Mouse (Mus musculus): Measurements from ENCODE around the gene 1700042G07Rik.

Gene 1700042G07Rik

GRCm38 (mm10) chr4:116174466-116175116, 1.4 kb downstream of the 1700042G07Rik start:
- CTCF ChIA-PET = interaction anchor here in 1 of 4 experiments (0.6 kb wide), 1 partner anchor 1754 kb away, joined by 6 read pairs; no protein-coding TSS in a partner anchor
- POLR2A ChIA-PET = interaction anchor here in 3 of 4 experiments (0.6 to 8.1 kb wide), 5 partner anchors 10 to 206 kb away, joined by 3 to 43 read pairs (median 6); partner anchors contain the start of gene Pik3r3 (in 2 of the 3)

- POLR2A ChIA-PET = interaction anchor here in 3 of 4 experiments (0.8 to 8.1 kb wide), 12 partner anchors 9 to 383 kb away, joined by 3 to 43 read pairs (median 4); partner anchors contain the start of genes Pik3r3 (in 2 of the 3), Gpbp1l1 (in 1 of the 3), Lrrc41 (in 1 of the 3) and Pomgnt1 (in 1 of the 3)
- CTCF ChIA-PET = interaction anchor here in 1 of 4 experiments (0.5 to 0.6 kb wide), 2 partner anchors 418 to 1753 kb away, joined by 3 to 6 read pairs; no protein-coding TSS in a partner anchor
Observed at GRCm38 (mm10) chr4:116175136-116175535, 2.0 kb downstream of the 1700042G07Rik start.

- ChIA-PET POLR2A (interaction anchor here in 3 of 4 experiments (0.6 to 8.1 kb wide), 24 partner anchors 8 to 382 kb away, joined by 3 to 43 read pairs (median 4); partner anchors contain the start of genes Gpbp1l1 (in 2 of the 3), Pik3r3 (in 2 of the 3), Lrrc41 (in 1 of the 3) and Lurap1 (in 1 of the 3)), CTCF (interaction anchor here in 2 of 4 experiments (0.5 to 0.6 kb wide), 4 partner anchors 71 to 418 kb away, joined by 3 to 9 read pairs (median 5); no protein-coding TSS in a partner anchor)
Observed at GRCm38 (mm10) chr4:116175711-116176542, 2.8 kb downstream of the 1700042G07Rik start.

- ChIA-PET CTCF (interaction anchor here in 1 of 4 experiments (0.6 kb wide), 1 partner anchor 231 kb away, joined by 7 read pairs; no protein-coding TSS in a partner anchor), POLR2A (interaction anchor here (0.7 to 8.1 kb wide), 28 partner anchors 8 to 475 kb away, joined by 3 to 43 read pairs (median 4); partner anchors contain the start of genes Gpbp1l1 (in 3 of the 4), Pik3r3 (in 2 of the 4), Lrrc41 (in 1 of the 4) and Lurap1 (in 1 of the 4))
Observed at GRCm38 (mm10) chr4:116176543-116176988, 3.4 kb downstream of the 1700042G07Rik start.

- CTCF ChIA-PET = interaction anchor here in 2 of 4 experiments (0.7 kb wide), 2 partner anchors 42 to 80 kb away, joined by 3 read pairs; no protein-coding TSS in a partner anchor
- POLR2A ChIA-PET = interaction anchor here (0.6 to 8.1 kb wide), 27 partner anchors 8 to 474 kb away, joined by 3 to 43 read pairs (median 4); partner anchors contain the start of genes Gpbp1l1 (in 3 of the 4), Pik3r3 (in 3 of the 4), Lrrc41 (in 1 of the 4) and Pomgnt1 (in 1 of the 4)
Observed at GRCm38 (mm10) chr4:116177140-116177539, 4.0 kb downstream of the 1700042G07Rik start.

- CTCF ChIA-PET = interaction anchor here in 1 of 4 experiments (1.8 kb wide), 1 partner anchor 9 kb away, joined by 3 read pairs; the partner anchor contains the start of genes 1700042G07Rik and Gm49337
- POLR2A ChIA-PET = interaction anchor here (0.6 to 4.5 kb wide), 14 partner anchors 9 to 504 kb away, joined by 3 to 35 read pairs (median 4); partner anchors contain the start of genes 1700042G07Rik (in 2 of the 4), Gm49337 (in 2 of the 4), Pik3r3 (in 2 of the 4) and Nsun4 (in 1 of the 4)
Observed at GRCm38 (mm10) chr4:116182079-116182478, 8.9 kb downstream of the 1700042G07Rik start.

GRCm38 (mm10) chr4:116182745-116183144, 9.6 kb downstream of the 1700042G07Rik start:
- CTCF ChIA-PET = interaction anchor here in 2 of 4 experiments (0.6 to 1.8 kb wide), 3 partner anchors 10 to 212 kb away, joined by 3 read pairs; partner anchors contain the start of genes 1700042G07Rik (in 1 of the 2) and Gm49337 (in 1 of the 2)
- POLR2A ChIA-PET = interaction anchor here (0.6 to 4.5 kb wide), 19 partner anchors 9 to 503 kb away, joined by 3 to 35 read pairs (median 5); partner anchors contain the start of genes 1700042G07Rik (in 2 of the 4), Gm49337 (in 2 of the 4), Pik3r3 (in 2 of the 4) and Nsun4 (in 1 of the 4)

GRCm38 (mm10) chr4:116185083-116185482, 11.9 kb downstream of the 1700042G07Rik start:
- ChIA-PET POLR2A (interaction anchor here in 2 of 4 experiments (1.7 to 4.5 kb wide), 4 partner anchors 9 to 36 kb away, joined by 4 to 35 read pairs (median 6); partner anchors contain the start of gene Pik3r3 (in 1 of the 2)), CTCF (no interaction called here)

GRCm38 (mm10) chr4:116192286-116192835, 19.2 kb downstream of the 1700042G07Rik start:
- ChIA-PET POLR2A (interaction anchor here in 2 of 4 experiments (0.9 to 2.2 kb wide), 7 partner anchors 9 to 145 kb away, joined by 3 to 6 read pairs (median 4); no protein-coding TSS in a partner anchor), CTCF (interaction anchor here in 2 of 4 experiments (0.5 to 0.8 kb wide), 2 partner anchors 23 to 49 kb away, joined by 4 to 5 read pairs; no protein-coding TSS in a partner anchor)

GRCm38 (mm10) chr4:116193583-116194383, 20.6 kb downstream of the 1700042G07Rik start:
- CTCF ChIA-PET = interaction anchor here in 1 of 4 experiments (0.5 to 1.0 kb wide), 2 partner anchors 24 to 291 kb away, joined by 3 read pairs; no protein-coding TSS in a partner anchor
- POLR2A ChIA-PET = interaction anchor here (0.6 to 2.0 kb wide), 5 partner anchors 10 to 385 kb away, joined by 3 to 7 read pairs (median 4); partner anchors contain the start of gene Pik3r3 (in 1 of the 4)

- POLR2A ChIA-PET = interaction anchor here in 2 of 4 experiments (0.6 to 2.2 kb wide), 3 partner anchors 11 to 323 kb away, joined by 3 to 6 read pairs (median 4); no protein-coding TSS in a partner anchor
- CTCF ChIA-PET = interaction anchor here in 3 of 4 experiments (0.5 to 1.4 kb wide), 4 partner anchors 18 to 576 kb away, joined by 3 to 4 read pairs (median 4); no protein-coding TSS in a partner anchor
Observed at GRCm38 (mm10) chr4:116198422-116198821, 25.2 kb downstream of the 1700042G07Rik start.

GRCm38 (mm10) chr4:116204422-116204821, 31.2 kb downstream of the 1700042G07Rik start:
- CTCF ChIA-PET = interaction anchor here in 1 of 4 experiments (1.2 kb wide), 1 partner anchor 17 kb away, joined by 4 read pairs; the partner anchor contains the start of gene Pik3r3
- POLR2A ChIA-PET = interaction anchor here in 3 of 4 experiments (0.6 to 2.5 kb wide), 3 partner anchors 17 to 32 kb away, joined by 4 to 10 read pairs (median 5); partner anchors contain the start of gene Pik3r3 (in 2 of the 3)

- CTCF ChIA-PET = interaction anchor here in 1 of 4 experiments (0.7 kb wide), 1 partner anchor 19 kb away, joined by 3 read pairs; no protein-coding TSS in a partner anchor
- POLR2A ChIA-PET = interaction anchor here in 2 of 4 experiments (0.7 to 3.4 kb wide), 3 partner anchors 10 to 303 kb away, joined by 3 to 12 read pairs (median 3); partner anchors contain the start of gene Pik3r3 (in 1 of the 2)
Observed at GRCm38 (mm10) chr4:116206531-116206930, 33.4 kb downstream of the 1700042G07Rik start.

GRCm38 (mm10) chr4:116208891-116209290, 35.7 kb downstream of the 1700042G07Rik start:
- POLR2A ChIA-PET = interaction anchor here in 2 of 4 experiments (0.9 to 3.4 kb wide), 5 partner anchors 9 to 92 kb away, joined by 3 to 16 read pairs (median 6); partner anchors contain the start of genes Pik3r3 (in 2 of the 2), 1700042G07Rik (in 1 of the 2) and Gm49337 (in 1 of the 2)
- CTCF ChIA-PET = interaction anchor here in 2 of 4 experiments (0.6 to 0.8 kb wide), 2 partner anchors 12 to 149 kb away, joined by 3 read pairs; partner anchors contain the start of gene Pik3r3 (in 1 of the 2)

All from embryonic stem cell, embryonic (primary cell).